Mouse (Mus musculus): ENCODE results near the gene Tmppe. TPM values are rescaled to one million over a fixed set of nuclear protein-coding genes. Genes with fewer than 3 reads are reported as not detected.
"Not testable (repeated sequence)": the region's sequence is repeated elsewhere in the genome, so short reads cannot be mapped to it uniquely, and the experiment has no call there.

The Tmppe gene
- polyA plus RNA-seq (2012; rRNA removed) = 8.1 and 8.9 TPM in 2 replicates

GRCm38 (mm10) chr9:114400949-114401684, at the start of gene Tmppe, which contains the start of gene Glb1:
Tmppe (plus strand) TSS chr9:114401105.
Glb1 (plus strand) TSS chr9:114401076.
- DNase-seq (ENCODE audit: low read depth) = no peak

GRCm38 (mm10) chr9:114367783-114368470, 33.0 kb upstream of the Tmppe start:
- DNase-seq (ENCODE audit: low read depth) = no peak

GRCm38 (mm10) chr9:114368471-114368858, 32.4 kb upstream of the Tmppe start:
- no peak for DNase-seq (ENCODE audit: low read depth)

GRCm38 (mm10) chr9:114369389-114369788, 31.5 kb upstream of the Tmppe start:
- not testable (repeated sequence) for DNase-seq (ENCODE audit: low read depth)

GRCm38 (mm10) chr9:114371717-114372116, 29.2 kb upstream of the Tmppe start:
- DNase-seq (ENCODE audit: low read depth) = not testable (repeated sequence)

GRCm38 (mm10) chr9:114375276-114375962, 25.5 kb upstream of the Tmppe start:
- DNase-seq (ENCODE audit: low read depth) = no peak

- no peak for DNase-seq (ENCODE audit: low read depth)
These were observed 23.7 kb upstream of the Tmppe start for GRCm38 (mm10) chr9:114377168-114377567.

- DNase-seq (ENCODE audit: low read depth) = no peak
These were observed 21.0 kb upstream of the Tmppe start for GRCm38 (mm10) chr9:114379871-114380270.

GRCm38 (mm10) chr9:114380881-114381733, 19.8 kb upstream of the Tmppe start:
- no peak for DNase-seq (ENCODE audit: low read depth)

GRCm38 (mm10) chr9:114382936-114383710, 17.8 kb upstream of the Tmppe start:
- no peak for DNase-seq (ENCODE audit: low read depth)

GRCm38 (mm10) chr9:114384691-114385090, 16.2 kb upstream of the Tmppe start:
- no peak for DNase-seq (ENCODE audit: low read depth)

- no peak for DNase-seq (ENCODE audit: low read depth)
These were observed 15.7 kb upstream of the Tmppe start for GRCm38 (mm10) chr9:114385160-114385559.

GRCm38 (mm10) chr9:114387086-114387485, 13.8 kb upstream of the Tmppe start:
- DNase-seq (ENCODE audit: low read depth) = no peak

- DNase-seq (ENCODE audit: low read depth) = no peak
These were observed 12.6 kb upstream of the Tmppe start for GRCm38 (mm10) chr9:114388288-114388687.

- no peak for DNase-seq (ENCODE audit: low read depth)
These were observed 12.1 kb upstream of the Tmppe start for GRCm38 (mm10) chr9:114388701-114389370.

GRCm38 (mm10) chr9:114389371-114389904, 11.5 kb upstream of the Tmppe start:
- no peak for DNase-seq (ENCODE audit: low read depth)

- no peak for DNase-seq (ENCODE audit: low read depth)
These were observed 10.8 kb upstream of the Tmppe start, which contains the start of gene Crtap for GRCm38 (mm10) chr9:114389905-114390748. Crtap (minus strand) TSS chr9:114390675.

GRCm38 (mm10) chr9:114390749-114391075, 10.2 kb upstream of the Tmppe start:
- no peak for DNase-seq (ENCODE audit: low read depth)

GRCm38 (mm10) chr9:114394136-114394535, 6.8 kb upstream of the Tmppe start:
- DNase-seq (ENCODE audit: low read depth) = not testable (repeated sequence)

Measured in gonadal fat pad, adult 2 months (tissue).